Mouse (Mus musculus): ENCODE results near the gene Rpl10a. TPM values are rescaled to one million over a fixed set of nuclear protein-coding genes. Genes with fewer than 3 reads are reported as not detected.

Gene Rpl10a
- polyA plus RNA-seq, 1 experiment from 2014 or later = 616 TPM

GRCm38 (mm10) chr17:28298888-28299287 is 29.4 kb upstream of the Rpl10a start:
- Histone ChIP-seq H3K27ac (replicated peaks; ENCODE audit: low read depth, low read length) (no peak overlapping the region), H3K27me3 (ENCODE audit: control insufficient read depth, insufficient read depth, low read length) (no peaks in the 10 kb centered on the region), H3K9ac (ENCODE audit: low read length) (no peak overlapping the region), H3K4me2 (ENCODE audit: low read depth, severe bottlenecking) (no peak overlapping the region), H3K4me3 (ENCODE audit: low read depth, low read length) (no peak overlapping the region), H3K4me1 (ENCODE audit: control insufficient read depth, insufficient read depth, low read length) (peaks cover 16% of the 10 kb centered on the region), H3K36me3 (ENCODE audit: control insufficient read depth, insufficient read depth, low read length) (no peaks in the 10 kb centered on the region), H3K9me3 (ENCODE audit: control insufficient read depth, low read length) (no peaks in the 10 kb centered on the region)
- ATAC-seq (ENCODE audit: insufficient number of reproducible peaks, low FRiP score, low TSS enrichment, low read depth) (no peak), DNase-seq (ENCODE audit: low spot score) (no peak)
- 95% methylated on average over 17 of the region's 17 CpGs for WGBS

- WGBS = 35% methylated on average over 10 of the region's 11 CpGs
- ATAC-seq (ENCODE audit: insufficient number of reproducible peaks, low FRiP score, low TSS enrichment, low read depth) = no peak
- H3K27ac ChIP-seq (replicated peaks; ENCODE audit: low read depth, low read length) = peak overlapping the region; percentile 54; the same call in 1 of the 2 replicates
- H3K4me1 ChIP-seq (ENCODE audit: control insufficient read depth, insufficient read depth, low read length) = peaks cover 11% of the 10 kb centered on the region
- H3K9ac ChIP-seq (ENCODE audit: low read length) = no peak overlapping the region
- no peaks in the 10 kb centered on the region for H3K27me3 ChIP-seq (ENCODE audit: control insufficient read depth, insufficient read depth, low read length)
- no peaks in the 10 kb centered on the region for H3K36me3 ChIP-seq (ENCODE audit: control insufficient read depth, insufficient read depth, low read length)
- peak; percentile 29 for DNase-seq (ENCODE audit: low spot score)
- no peak overlapping the region for H3K4me2 ChIP-seq (ENCODE audit: low read depth, severe bottlenecking)
- no peak overlapping the region for H3K4me3 ChIP-seq (ENCODE audit: low read depth, low read length)
- H3K9me3 ChIP-seq (ENCODE audit: control insufficient read depth, low read length) = no peaks in the 10 kb centered on the region
These were observed 28.5 kb upstream of the Rpl10a start for GRCm38 (mm10) chr17:28299669-28300320.

GRCm38 (mm10) chr17:28300323-28300722 is 27.9 kb upstream of the Rpl10a start:
- 43% methylated on average over 9 of the region's 9 CpGs for WGBS
- DNase-seq (ENCODE audit: low spot score) = no peak

GRCm38 (mm10) chr17:28300850-28301249 is 27.4 kb upstream of the Rpl10a start:
- 0 out of 2 replicates have a peak, but pooled peaks have one; percentile 19 for ATAC-seq (ENCODE audit: insufficient number of reproducible peaks, low FRiP score, low TSS enrichment, low read depth)
- Histone ChIP-seq H3K4me3 (ENCODE audit: low read depth, low read length) (no peak overlapping the region), H3K9me3 (ENCODE audit: control insufficient read depth, low read length) (no peaks in the 10 kb centered on the region)

More at GRCm38 (mm10) chr17:28300323-28300722, 27.9 kb upstream of the Rpl10a start:
- H3K9ac ChIP-seq (ENCODE audit: low read length) = no peak overlapping the region
- no peaks in the 10 kb centered on the region for H3K36me3 ChIP-seq (ENCODE audit: control insufficient read depth, insufficient read depth, low read length)
- H3K27ac ChIP-seq (replicated peaks; ENCODE audit: low read depth, low read length) = peak overlapping the region; percentile 54; the same call in 1 of the 2 replicates
- H3K4me3 ChIP-seq (ENCODE audit: low read depth, low read length) = no peak overlapping the region
- peaks cover 11% of the 10 kb centered on the region for H3K4me1 ChIP-seq (ENCODE audit: control insufficient read depth, insufficient read depth, low read length)
- 0 out of 2 replicates have a peak, but pooled peaks have one; percentile 19 for ATAC-seq (ENCODE audit: insufficient number of reproducible peaks, low FRiP score, low TSS enrichment, low read depth)
- H3K4me2 ChIP-seq (ENCODE audit: low read depth, severe bottlenecking) = no peak overlapping the region
- H3K9me3 ChIP-seq (ENCODE audit: control insufficient read depth, low read length) = no peaks in the 10 kb centered on the region
- H3K27me3 ChIP-seq (ENCODE audit: control insufficient read depth, insufficient read depth, low read length) = no peaks in the 10 kb centered on the region

GRCm38 (mm10) chr17:28305172-28305571 is 23.1 kb upstream of the Rpl10a start:
- H3K27me3 ChIP-seq (ENCODE audit: control insufficient read depth, insufficient read depth, low read length) = no peaks in the 10 kb centered on the region
- no peaks in the 10 kb centered on the region for H3K36me3 ChIP-seq (ENCODE audit: control insufficient read depth, insufficient read depth, low read length)
- no peak overlapping the region for H3K4me2 ChIP-seq (ENCODE audit: low read depth, severe bottlenecking)
- no peak overlapping the region for H3K9ac ChIP-seq (ENCODE audit: low read length)
- peaks cover 7% of the 10 kb centered on the region for H3K4me1 ChIP-seq (ENCODE audit: control insufficient read depth, insufficient read depth, low read length)
- WGBS = 51% methylated on average over 10 of the region's 10 CpGs
- ATAC-seq (ENCODE audit: insufficient number of reproducible peaks, low FRiP score, low TSS enrichment, low read depth) = no peak
- DNase-seq (ENCODE audit: low spot score) = no peak
- no peak overlapping the region for H3K4me3 ChIP-seq (ENCODE audit: low read depth, low read length)
- no peaks in the 10 kb centered on the region for H3K9me3 ChIP-seq (ENCODE audit: control insufficient read depth, low read length)
- H3K27ac ChIP-seq (replicated peaks; ENCODE audit: low read depth, low read length) = no peak overlapping the region

More at GRCm38 (mm10) chr17:28300850-28301249, 27.4 kb upstream of the Rpl10a start:
- peaks cover 11% of the 10 kb centered on the region for H3K4me1 ChIP-seq (ENCODE audit: control insufficient read depth, insufficient read depth, low read length)
- H3K27ac ChIP-seq (replicated peaks; ENCODE audit: low read depth, low read length) = no peak overlapping the region
- no peaks in the 10 kb centered on the region for H3K36me3 ChIP-seq (ENCODE audit: control insufficient read depth, insufficient read depth, low read length)
- no peak for DNase-seq (ENCODE audit: low spot score)
- H3K4me2 ChIP-seq (ENCODE audit: low read depth, severe bottlenecking) = no peak overlapping the region
- H3K27me3 ChIP-seq (ENCODE audit: control insufficient read depth, insufficient read depth, low read length) = no peaks in the 10 kb centered on the region
- 72% methylated on average over 3 of the region's 3 CpGs for WGBS
- no peak overlapping the region for H3K9ac ChIP-seq (ENCODE audit: low read length)

- H3K4me3 ChIP-seq (ENCODE audit: low read depth, low read length) = no peak overlapping the region
- 16% methylated on average over 18 of the region's 18 CpGs for WGBS
These were observed 19.7 kb upstream of the Rpl10a start for GRCm38 (mm10) chr17:28308297-28309195.

GRCm38 (mm10) chr17:28310831-28311230 is 17.4 kb upstream of the Rpl10a start:
- Histone ChIP-seq H3K9ac (ENCODE audit: low read length) (no peak overlapping the region), H3K4me2 (ENCODE audit: low read depth, severe bottlenecking) (no peak overlapping the region), H3K27ac (replicated peaks; ENCODE audit: low read depth, low read length) (no peak overlapping the region), H3K27me3 (ENCODE audit: control insufficient read depth, insufficient read depth, low read length) (no peaks in the 10 kb centered on the region), H3K36me3 (ENCODE audit: control insufficient read depth, insufficient read depth, low read length) (peaks cover 2% of the 10 kb centered on the region; the same call in 1 of the 2 replicates), H3K4me1 (ENCODE audit: control insufficient read depth, insufficient read depth, low read length) (peaks cover 15% of the 10 kb centered on the region; the same call in 1 of the 2 replicates), H3K9me3 (ENCODE audit: control insufficient read depth, low read length) (no peaks in the 10 kb centered on the region), H3K4me3 (ENCODE audit: low read depth, low read length) (no peak overlapping the region)
- WGBS = 86% methylated on average over 3 of the region's 3 CpGs
- no peak for DNase-seq (ENCODE audit: low spot score)
- no peak for ATAC-seq (ENCODE audit: insufficient number of reproducible peaks, low FRiP score, low TSS enrichment, low read depth)

More at GRCm38 (mm10) chr17:28308297-28309195, 19.7 kb upstream of the Rpl10a start:
- H3K9ac ChIP-seq (ENCODE audit: low read length) = peak overlapping the region; percentile 27; the same call in 1 of the 2 replicates
- no peaks in the 10 kb centered on the region for H3K9me3 ChIP-seq (ENCODE audit: control insufficient read depth, low read length)
- no peaks in the 10 kb centered on the region for H3K27me3 ChIP-seq (ENCODE audit: control insufficient read depth, insufficient read depth, low read length)
- H3K4me2 ChIP-seq (ENCODE audit: low read depth, severe bottlenecking) = no peak overlapping the region; the same call in 1 of the 2 replicates
- peaks cover 6% of the 10 kb centered on the region; the same call in 1 of the 2 replicates for H3K4me1 ChIP-seq (ENCODE audit: control insufficient read depth, insufficient read depth, low read length)
- H3K36me3 ChIP-seq (ENCODE audit: control insufficient read depth, insufficient read depth, low read length) = no peaks in the 10 kb centered on the region
- no peak overlapping the region for H3K27ac ChIP-seq (replicated peaks; ENCODE audit: low read depth, low read length)
- DNase-seq (ENCODE audit: low spot score) = peak; percentile 97
- ATAC-seq (ENCODE audit: insufficient number of reproducible peaks, low FRiP score, low TSS enrichment, low read depth) = peak; percentile 11; the same call in 1 of the 2 replicates

All from limb, embryonic 11.5 days (tissue).